Mouse (Mus musculus) bone marrow, adult 2 months (tissue): ENCODE measurements around the gene Uso1.

Experiments used
- CTCF ChIP-seq: fragments of 200-500 bp; IDR thresholded peaks from 2 replicates; pipeline ENCODE4 v1.5.1; 2011; ENCODE audit warnings: low read length, control low read depth; ENCODE audit not compliant: control insufficient read depth, insufficient read depth
- POLR2A ChIP-seq: fragments of 200-500 bp; IDR thresholded peaks from 2 replicates; pipeline ENCODE4 v1.6.1; 2011; ENCODE audit warnings: low read depth, mild to moderate bottlenecking, control low read depth, low read length, borderline replicate concordance; ENCODE audit not compliant: control insufficient read depth

DNA sequence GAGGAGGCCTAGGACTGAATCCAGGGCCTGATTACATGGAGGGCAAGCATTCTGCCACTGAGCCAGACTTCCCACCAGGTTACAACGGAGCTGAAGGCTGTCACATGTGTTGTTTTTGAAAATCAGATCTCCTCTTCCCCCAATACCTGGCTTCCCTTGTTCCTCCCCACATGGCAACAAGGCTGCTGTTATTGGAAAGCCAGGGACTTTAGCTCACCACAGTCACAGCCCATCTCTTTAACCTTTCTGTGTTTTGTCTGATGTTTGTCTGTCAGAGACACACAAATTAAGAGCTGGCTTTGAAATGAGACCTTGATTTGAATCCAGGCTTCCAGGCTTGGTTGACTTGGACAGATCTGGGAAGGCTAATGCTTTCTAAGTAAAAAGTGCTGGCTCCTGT, 1.5 kb downstream of the Uso1 start:
- TF ChIP-seq CTCF (no peak), POLR2A (no peak)
